Mouse (Mus musculus) thymus, postnatal 4 days (tissue): ENCODE results near the gene Prpf3.
A peak's percentile ranks its signal among the peaks of the same experiment; 100 is the strongest.
"Not testable (repeated sequence)": the region's sequence is repeated elsewhere in the genome, so short reads cannot be mapped to it uniquely, and the experiment has no call there.

Experiments
- DNase-seq: peaks from one replicate; pipeline ENCODE4 v3.0.0; 2021

The Prpf3 gene

DNA sequence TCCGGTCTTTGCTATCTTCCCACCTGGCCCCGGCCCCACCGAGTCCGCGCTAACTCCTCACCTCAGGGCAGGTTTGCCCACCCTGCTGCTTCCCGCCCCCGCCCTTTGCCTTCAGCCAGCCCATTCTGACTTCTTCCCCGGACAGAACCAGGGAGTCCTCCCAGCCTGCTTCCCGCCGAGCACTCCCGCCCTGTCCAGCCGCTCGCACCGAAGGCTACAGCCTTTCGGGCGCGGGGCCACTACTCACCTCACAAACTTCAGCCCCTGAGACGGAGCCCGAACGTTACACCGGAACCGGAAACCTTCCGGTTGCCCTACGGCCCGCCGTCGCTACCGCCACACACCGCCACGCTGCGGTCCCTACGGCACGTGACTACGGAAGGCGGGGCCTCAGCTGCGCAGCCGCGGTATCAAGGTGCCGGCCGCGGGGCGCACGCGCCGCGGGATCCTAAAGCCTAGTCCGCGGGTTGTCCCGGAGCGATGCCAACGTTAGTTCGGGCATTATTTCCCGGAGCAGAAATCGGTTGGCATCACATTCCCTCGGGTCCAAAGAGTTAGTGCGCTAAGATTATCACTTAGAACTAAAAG lies at the start of gene Prpf3:
Prpf3 (minus strand) TSS at position 384 of the 588 bp plus-strand sequence.
- DNase-seq = peak; percentile 95

GRCm38 (mm10) chr3:95904568-95904967 lies 48.9 kb upstream of the Prpf3 start, which contains the start of gene Car14:
Gene Car14 (minus strand): TSS chr3:95904691.
- no peak for DNase-seq

DNA sequence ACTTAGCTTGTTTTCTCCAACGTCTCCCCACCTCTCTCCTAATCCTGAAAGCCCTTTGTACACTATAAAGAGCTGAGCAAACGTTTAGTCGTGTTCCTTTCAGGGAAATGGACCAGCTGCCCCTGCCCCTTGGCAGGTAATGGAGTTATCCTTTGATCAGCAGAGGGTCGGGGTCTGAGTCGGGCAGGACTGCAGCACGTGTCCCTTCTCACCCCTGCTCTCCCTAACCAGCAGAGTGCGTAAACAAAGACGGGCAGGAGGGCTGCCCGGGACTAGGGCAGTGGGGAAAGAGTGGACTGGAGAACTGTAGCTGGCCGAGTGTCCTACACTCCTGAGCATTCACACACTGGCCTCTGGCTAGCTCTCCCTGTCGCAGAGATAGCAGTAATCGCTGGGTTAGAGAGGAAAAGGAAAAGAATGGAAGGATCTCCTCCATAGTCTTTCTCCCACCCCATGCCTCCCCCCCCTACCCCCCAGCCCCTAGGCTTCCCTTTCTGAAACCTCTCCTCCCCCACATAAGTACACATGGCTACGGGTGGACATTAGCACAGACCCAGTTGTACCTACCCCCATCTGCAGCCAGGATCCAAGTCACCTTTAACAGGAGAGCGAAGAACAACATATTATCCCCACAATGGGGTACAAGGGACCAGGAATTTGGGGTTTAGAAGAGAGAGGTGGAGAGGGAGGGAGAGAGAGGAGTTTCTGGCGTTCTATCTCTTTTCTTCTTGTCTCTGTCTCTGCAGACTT lies 48.2 kb upstream of the Prpf3 start:
- no peak for DNase-seq

- DNase-seq = no peak
Measured at GRCm38 (mm10) chr3:95902643-95903042, 47.0 kb upstream of the Prpf3 start.

- no peak for DNase-seq
Measured at GRCm38 (mm10) chr3:95902373-95902625, 46.6 kb upstream of the Prpf3 start.

- DNase-seq = no peak
Measured at GRCm38 (mm10) chr3:95901616-95902372, 46.1 kb upstream of the Prpf3 start.

GRCm38 (mm10) chr3:95899800-95900524 lies 44.3 kb upstream of the Prpf3 start:
- DNase-seq = no peak

DNA sequence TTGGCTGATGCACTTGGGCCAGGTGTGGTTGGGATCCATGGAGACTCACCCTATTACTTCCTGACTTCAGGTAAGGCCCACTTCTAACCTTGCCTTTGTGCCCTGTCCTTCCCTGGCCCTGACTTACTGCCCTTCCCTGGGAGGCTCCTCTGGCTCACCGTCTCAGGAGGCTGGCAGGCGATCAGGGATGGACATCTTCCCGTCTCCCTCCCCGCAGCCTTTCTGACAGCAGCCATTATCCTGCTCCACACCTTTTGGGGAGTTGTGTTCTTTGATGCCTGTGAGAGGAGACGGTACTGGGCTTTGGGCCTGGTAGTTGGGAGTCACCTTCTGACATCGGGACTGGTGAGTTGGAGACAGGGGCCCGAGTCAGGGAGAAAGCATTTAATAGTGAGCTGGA lies 39.8 kb upstream of the Prpf3 start:
- DNase-seq = not testable (repeated sequence)

DNA sequence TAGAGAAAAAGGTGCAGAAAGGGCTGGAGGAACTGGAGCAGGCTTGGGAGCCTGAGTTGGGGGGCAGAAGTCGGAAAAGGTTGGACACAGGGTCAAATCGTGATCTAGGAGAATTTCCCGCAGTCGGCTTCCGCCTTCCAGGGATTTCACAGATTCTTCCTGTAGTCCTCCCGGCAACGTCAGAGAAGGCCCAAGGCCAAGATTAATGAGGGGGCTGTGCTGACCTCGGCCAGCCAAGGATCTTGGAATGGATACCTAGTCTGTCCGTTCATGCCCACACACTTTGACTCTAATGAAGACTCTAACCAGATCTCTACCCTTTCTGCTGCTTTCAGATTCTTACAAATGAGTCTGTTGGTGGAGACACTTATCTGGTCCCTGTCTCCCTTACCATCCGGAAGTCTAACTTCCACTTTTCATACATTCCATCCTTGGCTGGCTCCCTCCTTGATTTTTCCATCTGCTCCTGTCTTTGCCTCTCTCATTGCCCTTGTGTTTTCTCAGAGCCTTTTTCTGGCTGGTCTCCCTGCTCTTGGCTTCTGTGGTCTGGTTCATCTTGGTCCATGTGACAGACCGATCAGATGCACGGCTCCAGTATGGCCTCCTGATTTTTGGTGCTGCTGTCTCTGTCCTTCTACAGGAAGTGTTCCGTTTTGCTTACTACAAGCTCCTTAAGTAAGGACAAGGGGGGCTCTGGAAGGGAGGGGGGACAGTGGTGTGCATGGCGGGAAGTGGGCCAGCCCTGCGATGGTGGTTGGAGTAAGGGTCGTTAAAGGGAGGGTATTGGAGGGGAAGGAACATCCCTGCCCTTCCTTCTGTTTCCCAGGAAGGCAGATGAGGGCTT lies 38.9 kb upstream of the Prpf3 start:
- peak; percentile 44 for DNase-seq

DNA sequence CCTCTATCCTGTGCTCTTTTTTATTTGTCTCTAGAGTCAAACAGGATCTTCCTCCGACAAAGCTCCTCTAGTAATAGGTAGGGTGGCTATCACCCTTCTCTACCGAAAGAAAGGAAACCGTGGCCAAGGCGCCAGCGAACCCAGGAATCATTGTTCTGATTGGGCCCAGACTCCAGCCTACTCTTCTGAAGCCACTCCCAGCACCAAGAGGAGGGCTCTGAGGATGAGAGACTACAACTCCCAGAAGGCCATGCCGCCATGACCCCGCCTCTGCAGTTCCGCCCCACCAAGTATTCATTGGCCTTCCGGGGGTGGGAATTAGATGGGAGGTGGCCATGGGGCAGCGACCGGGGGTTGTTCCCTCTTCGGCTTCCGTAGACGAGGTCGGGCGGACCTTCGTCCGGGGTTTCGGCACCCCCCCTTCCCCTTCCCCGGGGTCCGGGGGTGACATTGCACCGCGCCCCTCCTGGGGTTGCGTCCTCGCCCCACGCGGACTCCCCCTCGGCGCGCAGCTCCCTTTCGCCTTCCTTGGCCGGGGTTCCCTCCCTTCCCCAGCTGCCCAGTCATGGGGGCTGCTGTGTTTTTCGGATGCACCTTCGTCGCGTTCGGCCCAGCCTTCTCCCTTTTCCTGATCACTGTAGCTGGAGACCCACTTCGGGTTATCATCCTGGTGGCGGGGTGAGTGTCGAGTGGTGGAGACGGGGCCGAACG lies 38.1 kb upstream of the Prpf3 start, which contains the start of gene Aph1a:
Aph1a (plus strand) TSS at position 364 of the 711 bp plus-strand sequence.
- peak; percentile 92 for DNase-seq

DNA sequence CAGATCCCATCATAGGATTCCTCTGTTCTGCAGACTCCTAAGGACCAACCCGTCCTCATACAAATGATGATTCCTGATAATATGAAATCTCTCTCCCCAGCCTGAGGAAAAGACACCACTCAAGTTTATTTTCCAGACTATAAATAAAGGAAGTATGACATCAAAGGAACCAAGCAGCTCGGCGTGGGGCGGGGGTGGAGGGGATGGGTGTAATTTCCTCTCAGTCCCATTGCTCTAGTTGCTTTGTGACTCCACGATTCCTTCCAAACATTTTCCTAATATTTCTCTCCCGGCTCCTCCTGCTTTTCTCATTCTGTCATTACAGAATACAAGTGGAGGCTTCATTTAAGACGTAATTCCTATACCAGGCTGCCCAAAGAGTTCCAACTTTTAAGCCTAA lies 37.4 kb upstream of the Prpf3 start:
- peak; percentile 47 for DNase-seq

- DNase-seq = no peak
Measured at GRCm38 (mm10) chr3:95892066-95893052, 36.7 kb upstream of the Prpf3 start.

DNA sequence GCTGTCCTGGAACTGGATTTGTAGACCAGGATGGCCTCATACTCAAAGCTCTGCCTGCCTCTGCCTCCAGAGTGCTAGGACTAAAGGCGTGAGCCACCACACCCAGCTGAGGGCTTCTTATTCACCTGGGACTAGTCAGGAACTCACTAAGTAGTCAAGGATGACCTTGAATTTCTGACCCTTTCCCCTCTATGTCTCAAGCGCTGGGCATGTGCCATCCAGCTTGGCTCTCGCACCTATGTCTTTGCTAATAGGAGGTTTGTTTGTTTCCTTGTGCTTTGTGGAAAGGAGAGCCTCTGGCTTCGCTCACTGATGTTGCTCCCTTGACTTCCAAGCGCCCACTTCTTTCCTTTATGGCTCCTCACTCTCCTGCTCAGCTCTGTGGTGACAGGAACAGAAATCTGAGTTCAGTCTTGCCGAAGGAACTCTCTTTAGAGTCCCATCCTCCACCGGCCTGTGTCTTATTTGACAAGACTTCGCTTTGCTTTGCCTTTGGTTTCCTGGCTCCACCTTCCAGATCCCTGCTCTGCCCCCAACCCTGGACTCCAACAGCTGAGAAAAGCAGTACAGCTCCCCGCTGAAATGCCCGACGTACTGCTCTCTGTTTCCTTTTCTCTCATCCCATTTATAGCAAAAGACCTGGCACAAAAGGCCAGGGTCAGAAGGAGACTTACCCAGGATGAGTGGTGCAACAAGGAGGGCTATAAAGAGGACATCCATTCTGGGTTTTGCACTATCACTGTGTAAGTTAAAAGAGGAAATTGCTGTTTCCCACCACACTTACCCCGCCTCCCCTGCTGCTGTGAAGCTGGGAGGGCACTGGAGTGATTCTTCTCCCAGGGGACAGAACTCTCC lies 35.8 kb upstream of the Prpf3 start, which contains the start of gene BC028528:
BC028528 (minus strand) TSS at position 795 of the 855 bp plus-strand sequence.
- DNase-seq = no peak

- no peak for DNase-seq
Measured at GRCm38 (mm10) chr3:95889664-95890063, 34.0 kb upstream of the Prpf3 start.

- no peak for DNase-seq
Measured at GRCm38 (mm10) chr3:95887596-95887995, 31.9 kb upstream of the Prpf3 start.

DNA sequence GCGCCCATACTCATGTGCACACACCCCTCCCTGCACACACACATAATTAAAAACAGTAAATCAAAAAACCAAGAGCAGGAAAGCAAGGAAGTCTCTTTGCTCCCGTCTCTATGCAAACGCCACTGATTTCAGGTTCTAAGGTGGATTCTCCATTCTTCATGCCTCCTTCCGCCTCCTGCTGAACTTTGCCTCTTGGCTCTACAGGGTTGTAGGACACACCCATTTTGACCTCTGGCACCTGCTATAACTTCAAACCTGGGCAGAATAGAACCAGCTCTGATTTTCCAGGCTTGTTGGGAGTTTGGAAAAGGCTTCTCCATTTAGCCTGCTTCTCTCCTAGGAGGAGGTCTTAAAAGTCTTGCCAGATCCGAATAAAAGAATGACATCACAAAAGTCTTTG lies 28.7 kb upstream of the Prpf3 start:
- DNase-seq = no peak

GRCm38 (mm10) chr3:95882816-95883425 lies 27.2 kb upstream of the Prpf3 start:
- peak; percentile 88 for DNase-seq

DNA sequence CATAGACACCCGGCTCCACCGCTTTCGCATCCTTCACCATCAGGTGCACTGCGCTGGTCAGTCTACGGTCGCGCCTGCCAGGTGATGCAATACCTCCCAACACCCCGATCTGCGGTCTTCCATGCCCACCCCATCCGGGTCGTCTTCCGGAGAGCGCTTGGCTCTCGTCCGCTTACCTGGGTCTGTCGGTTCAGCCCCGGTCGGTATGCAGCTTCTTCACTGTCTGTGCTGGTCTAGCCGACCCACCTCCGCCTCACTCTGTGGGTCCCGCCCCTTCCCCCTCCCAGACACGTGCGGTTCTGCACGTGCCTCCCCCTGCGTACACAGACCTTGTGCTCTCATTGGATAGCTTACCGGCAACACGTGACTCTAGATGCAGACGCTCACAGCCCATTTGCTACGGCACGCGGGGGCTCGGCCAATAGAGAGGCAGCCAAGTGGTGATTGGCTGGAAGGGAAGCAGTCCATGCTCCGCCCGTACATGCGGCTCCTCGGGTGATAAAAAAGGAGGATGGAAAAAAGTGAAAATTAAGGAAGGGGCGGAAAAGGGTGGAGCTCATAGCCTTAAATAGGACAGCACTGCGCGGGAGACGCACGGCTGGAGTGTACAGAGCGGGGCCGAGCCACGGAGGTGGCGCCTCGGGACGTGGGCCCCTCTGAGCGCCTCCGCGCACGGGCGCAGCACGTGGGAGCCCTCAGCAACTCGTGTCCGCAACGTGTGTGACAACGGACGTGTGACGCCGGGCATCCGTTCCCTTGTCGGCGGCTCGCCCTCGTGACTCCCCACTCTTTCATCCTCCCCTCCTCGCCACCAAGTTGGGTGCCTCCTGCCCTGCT lies 26.5 kb upstream of the Prpf3 start, which contains the start of gene Ciart:
Ciart (minus strand) TSS at position 273 of the 837 bp plus-strand sequence.
- peak; percentile 88 for DNase-seq
